Mouse (Mus musculus) hindbrain, embryonic 15.5 days (tissue): ENCODE measurements at regions not wholly inside any gene's neighbourhood (a gene's known extent, or its start where the extent isn't known, plus 50 kb on each side); places are given as distances from the start of the nearest gene placed in this dataset.
"Not testable (repeated sequence)": the region's sequence is repeated elsewhere in the genome, so short reads cannot be mapped to it uniquely, and the experiment has no call there.

ENCODE experiments used
- ATAC-seq: fragments of 200-750 bp; cut with Nextera tagmentation; 2 replicates; pipeline ENCODE4 v1.8.0; 2017; ENCODE audit warnings: low read depth, moderate number of reproducible peaks, moderate TSS enrichment; ENCODE audit not compliant: low FRiP score
- H3K27ac ChIP-seq: fragments of 300-500 bp; sonication (generic); replicated peaks from 2 replicates; pipeline ENCODE4 v1.5.1; 2015; ENCODE audit warnings: mild to moderate bottlenecking, inconsistent platforms
- H3K27me3 ChIP-seq: fragments of 300-500 bp; sonication (generic); 2 replicates; pipeline ENCODE4 v1.6.1; 2015; ENCODE audit warnings: control low read depth, inconsistent platforms
- H3K36me3 ChIP-seq: fragments of 300-500 bp; sonication (generic); 2 replicates; pipeline ENCODE4 v1.6.1; 2015; ENCODE audit warnings: control low read depth, inconsistent platforms
- H3K4me1 ChIP-seq: fragments of 300-500 bp; sonication (generic); replicated peaks from 2 replicates; pipeline ENCODE4 v1.6.1; 2015; ENCODE audit warnings: control low read depth, inconsistent platforms
- H3K4me2 ChIP-seq: fragments of 300-500 bp; sonication (generic); 2 replicates; pipeline ENCODE4 v1.6.1; 2015; ENCODE audit warnings: moderate library complexity, mild to moderate bottlenecking, inconsistent platforms
- H3K4me3 ChIP-seq: fragments of 300-500 bp; sonication (generic); 2 replicates; pipeline ENCODE4 v1.5.1; 2015; ENCODE audit warnings: mild to moderate bottlenecking, inconsistent platforms
- H3K9ac ChIP-seq: fragments of 300-500 bp; sonication (generic); 2 replicates; pipeline ENCODE4 v1.6.1; 2015; ENCODE audit warnings: inconsistent platforms
- H3K9me3 ChIP-seq: fragments of 300-500 bp; sonication (generic); 2 replicates; pipeline ENCODE4 v1.6.1; 2016; ENCODE audit warnings: control low read depth, inconsistent platforms
- WGBS: fragments of 180-500 bp; shearing (Covaris S2); methylation state at CpG from one replicate; pipeline ENCODE4 v1.1.7; 2015; 5-methylcytosine and 5-hydroxymethylcytosine counted together

GRCm38 (mm10) chr6:37662747-37663146 lies 132.8 kb downstream of the Akr1d1 start:
- Histone ChIP-seq H3K27ac (no peak overlapping the region), H3K4me3 (no peak overlapping the region), H3K27me3 (no peaks in the 10 kb centered on the region), H3K4me2 (no peak overlapping the region), H3K36me3 (no peaks in the 10 kb centered on the region), H3K9ac (no peak overlapping the region), H3K4me1 (no peaks in the 10 kb centered on the region), H3K9me3 (no peaks in the 10 kb centered on the region)
- WGBS, result 60% methylated on average over 2 of the region's 2 CpGs
- no peak for ATAC-seq

- no peak for ATAC-seq
- Histone ChIP-seq H3K9ac (no peak overlapping the region), H3K36me3 (no peaks in the 10 kb centered on the region), H3K9me3 (no peaks in the 10 kb centered on the region), H3K4me3 (no peak overlapping the region), H3K27me3 (no peaks in the 10 kb centered on the region), H3K4me1 (no peaks in the 10 kb centered on the region), H3K4me2 (no peak overlapping the region), H3K27ac (no peak overlapping the region)
- 73% methylated on average over 5 of the region's 5 CpGs for WGBS
These were observed 135.6 kb downstream of the Akr1d1 start for GRCm38 (mm10) chr6:37665576-37665975.

GRCm38 (mm10) chr6:37669407-37669806 lies 139.4 kb downstream of the Akr1d1 start:
- Histone ChIP-seq H3K36me3 (no peaks in the 10 kb centered on the region), H3K9ac (no peak overlapping the region), H3K4me1 (no peaks in the 10 kb centered on the region), H3K27ac (no peak overlapping the region), H3K4me3 (no peak overlapping the region), H3K4me2 (no peak overlapping the region), H3K9me3 (no peaks in the 10 kb centered on the region), H3K27me3 (no peaks in the 10 kb centered on the region)
- ATAC-seq, result no peak
- 60% methylated on average over 2 of the region's 2 CpGs for WGBS

GRCm38 (mm10) chr6:37670701-37671100 lies 140.7 kb downstream of the Akr1d1 start:
- Histone ChIP-seq H3K9me3 (no peaks in the 10 kb centered on the region), H3K9ac (no peak overlapping the region), H3K27me3 (no peaks in the 10 kb centered on the region), H3K4me1 (no peaks in the 10 kb centered on the region), H3K4me2 (no peak overlapping the region), H3K36me3 (no peaks in the 10 kb centered on the region), H3K4me3 (no peak overlapping the region), H3K27ac (no peak overlapping the region)
- 94% methylated on average over 3 of the region's 3 CpGs for WGBS
- no peak for ATAC-seq

GRCm38 (mm10) chr6:37679871-37680270 lies 149.9 kb downstream of the Akr1d1 start:
- no peaks in the 10 kb centered on the region for H3K27me3 ChIP-seq
- H3K4me1 ChIP-seq, result no peaks in the 10 kb centered on the region
- H3K9me3 ChIP-seq, result peaks cover 6% of the 10 kb centered on the region; the same call in 1 of the 2 replicates
- no peak for ATAC-seq
- no peak overlapping the region for H3K27ac ChIP-seq
- H3K4me2 ChIP-seq, result no peak overlapping the region
- H3K36me3 ChIP-seq, result no peaks in the 10 kb centered on the region
- WGBS, result 68% methylated on average over 3 of the region's 3 CpGs
- H3K9ac ChIP-seq, result no peak overlapping the region
- H3K4me3 ChIP-seq, result no peak overlapping the region

- not testable (repeated sequence) for H3K36me3 ChIP-seq, H3K4me2 ChIP-seq, H3K27me3 ChIP-seq, H3K9me3 ChIP-seq, H3K9ac ChIP-seq, ATAC-seq, H3K4me3 ChIP-seq, H3K27ac ChIP-seq, H3K4me1 ChIP-seq
- WGBS, result 88% methylated on average over 2 of the region's 2 CpGs
These were observed 151.4 kb downstream of the Akr1d1 start for GRCm38 (mm10) chr6:37681331-37681730.

GRCm38 (mm10) chr6:37686094-37686493 lies 156.1 kb downstream of the Akr1d1 start:
- ATAC-seq, result no peak
- no peak overlapping the region for H3K4me3 ChIP-seq
- no peak overlapping the region for H3K4me2 ChIP-seq
- 95% methylated on average over 14 of the region's 14 CpGs for WGBS
- no peaks in the 10 kb centered on the region for H3K27me3 ChIP-seq
- no peaks in the 10 kb centered on the region for H3K36me3 ChIP-seq
- no peak overlapping the region for H3K9ac ChIP-seq
- peaks cover 6% of the 10 kb centered on the region; the same call in 1 of the 2 replicates for H3K9me3 ChIP-seq
- no peaks in the 10 kb centered on the region for H3K4me1 ChIP-seq
- H3K27ac ChIP-seq, result no peak overlapping the region

GRCm38 (mm10) chr6:37688866-37689617 lies 159.1 kb downstream of the Akr1d1 start:
- Histone ChIP-seq H3K4me1 (no peaks in the 10 kb centered on the region), H3K27ac (no peak overlapping the region), H3K9ac (no peak overlapping the region), H3K9me3 (no peaks in the 10 kb centered on the region), H3K27me3 (no peaks in the 10 kb centered on the region), H3K4me3 (no peak overlapping the region), H3K4me2 (no peak overlapping the region), H3K36me3 (no peaks in the 10 kb centered on the region)
- no peak for ATAC-seq
- 28% methylated on average over 1 of the region's 1 CpGs for whole genome bisulfite sequencing

- H3K27me3 ChIP-seq, result no peaks in the 10 kb centered on the region
- ATAC-seq, result no peak
- no peaks in the 10 kb centered on the region for H3K9me3 ChIP-seq
- H3K4me2 ChIP-seq, result no peak overlapping the region
- H3K9ac ChIP-seq, result no peak overlapping the region
- H3K4me3 ChIP-seq, result no peak overlapping the region
- H3K36me3 ChIP-seq, result no peaks in the 10 kb centered on the region
- no peaks in the 10 kb centered on the region for H3K4me1 ChIP-seq
- no peak overlapping the region for H3K27ac ChIP-seq
These were observed 159.7 kb downstream of the Akr1d1 start for GRCm38 (mm10) chr6:37689696-37690095.

- ATAC-seq, result no peak
These were observed 162.1 kb downstream of the Akr1d1 start for GRCm38 (mm10) chr6:37691976-37692644.

GRCm38 (mm10) chr6:37692758-37693157 lies 162.8 kb downstream of the Akr1d1 start:
- no peak for ATAC-seq
- Histone ChIP-seq H3K4me3 (no peak overlapping the region), H3K27ac (no peak overlapping the region), H3K27me3 (no peaks in the 10 kb centered on the region), H3K4me2 (no peak overlapping the region), H3K9ac (no peak overlapping the region), H3K4me1 (no peaks in the 10 kb centered on the region), H3K36me3 (no peaks in the 10 kb centered on the region), H3K9me3 (no peaks in the 10 kb centered on the region)
- 89% methylated on average over 2 of the region's 2 CpGs for WGBS

More at GRCm38 (mm10) chr6:37691976-37692644, 162.1 kb downstream of the Akr1d1 start:
- no peak overlapping the region for H3K4me3 ChIP-seq
- H3K4me1 ChIP-seq, result no peaks in the 10 kb centered on the region
- WGBS, result 95% methylated on average over 7 of the region's 7 CpGs
- H3K4me2 ChIP-seq, result no peak overlapping the region
- H3K9me3 ChIP-seq, result no peaks in the 10 kb centered on the region
- no peaks in the 10 kb centered on the region for H3K36me3 ChIP-seq
- H3K9ac ChIP-seq, result no peak overlapping the region
- no peak overlapping the region for H3K27ac ChIP-seq
- H3K27me3 ChIP-seq, result no peaks in the 10 kb centered on the region

- H3K4me2 ChIP-seq, result no peak overlapping the region
- ATAC-seq, result no peak
- no peaks in the 10 kb centered on the region for H3K36me3 ChIP-seq
- no peak overlapping the region for H3K4me3 ChIP-seq
- H3K27ac ChIP-seq, result no peak overlapping the region
- H3K4me1 ChIP-seq, result no peaks in the 10 kb centered on the region
- no peaks in the 10 kb centered on the region for H3K9me3 ChIP-seq
- no peak overlapping the region for H3K9ac ChIP-seq
- H3K27me3 ChIP-seq, result no peaks in the 10 kb centered on the region
These were observed 166.1 kb downstream of the Akr1d1 start for GRCm38 (mm10) chr6:37696074-37696473.
